Mouse (Mus musculus) heart, embryonic 11.5 days (tissue): ENCODE measurements around the gene Ap5z1. TPM values are rescaled to one million over a fixed set of nuclear protein-coding genes. Genes with fewer than 3 reads are reported as not detected.

Experiments
- ATAC-seq: fragments of 200-750 bp; cut with Nextera tagmentation; replicated peaks from 2 replicates; pipeline ENCODE4 v1.8.0; 2017; ENCODE audit warnings: moderate library complexity; ENCODE audit not compliant: insufficient number of reproducible peaks, low FRiP score, low TSS enrichment
- H3K27ac ChIP-seq: fragments of 300-500 bp; sonication (generic); 2 replicates; pipeline ENCODE4 v1.5.1; 2014; ENCODE audit warnings: mild to moderate bottlenecking, low read depth, low read length
- H3K27me3 ChIP-seq: fragments of 300-500 bp; sonication (generic); 2 replicates; pipeline ENCODE4 v1.6.1; 2014; ENCODE audit warnings: mild to moderate bottlenecking, low read length, mixed read lengths; ENCODE audit not compliant: control insufficient read depth, insufficient read depth
- H3K36me3 ChIP-seq: fragments of 300-500 bp; sonication (generic); 2 replicates; pipeline ENCODE4 v1.6.1; 2014; ENCODE audit warnings: mild to moderate bottlenecking, low read length, moderate library complexity, mixed read lengths; ENCODE audit not compliant: control insufficient read depth, insufficient read depth
- H3K4me1 ChIP-seq: fragments of 300-500 bp; sonication (generic); 2 replicates; pipeline ENCODE4 v1.6.1; 2014; ENCODE audit warnings: low read length; ENCODE audit not compliant: control insufficient read depth, insufficient read depth
- H3K4me2 ChIP-seq: fragments of 300-500 bp; sonication (generic); 2 replicates; pipeline ENCODE4 v1.6.1; 2014; ENCODE audit warnings: mild to moderate bottlenecking, moderate library complexity
- H3K4me3 ChIP-seq: fragments of 300-500 bp; sonication (generic); 2 replicates; pipeline ENCODE4 v1.5.1; 2014; ENCODE audit warnings: low read depth, low read length
- H3K9ac ChIP-seq: fragments of 300-500 bp; sonication (generic); 2 replicates; pipeline ENCODE4 v1.6.1; 2014; ENCODE audit warnings: mild to moderate bottlenecking, low read depth, low read length, moderate library complexity
- H3K9me3 ChIP-seq: fragments of 300-500 bp; sonication (generic); replicated peaks from 2 replicates; pipeline ENCODE4 v1.6.1; 2016; ENCODE audit warnings: low read length; ENCODE audit not compliant: control insufficient read depth
- WGBS: fragments of 180-500 bp; shearing (Covaris S2); extraction: QIAGEN DNeasy Blood & Tissue Kit; methylation state at CpG from one replicate; pipeline ENCODE4 v1.1.7; 2014; ENCODE audit not compliant: insufficient replicate concordance; 5-methylcytosine and 5-hydroxymethylcytosine counted together
- polyA plus RNA-seq: library from polyadenylated mRNA; unstranded; fragments of >200 nt; fragmentation: Nextera tagmentation; extraction: Ambion mirVana; gene quantifications from 2 replicates; pipeline ENCODE4 v1.2.1, GENCODE M21; 2014

The Ap5z1 gene
- polyA plus RNA-seq, 1 experiment from 2014 or later, result 6.4 TPM

GRCm38 (mm10) chr5:142524711-142525464, 61.1 kb downstream of the Ap5z1 start:
- Histone ChIP-seq H3K36me3 (no peaks in the 10 kb centered on the region), H3K27me3 (no peaks in the 10 kb centered on the region; the same call in 1 of the 2 replicates), H3K4me1 (peaks cover 12% of the 10 kb centered on the region), H3K9me3 (no peaks in the 10 kb centered on the region), H3K4me3 (no peak overlapping the region), H3K4me2 (no peak overlapping the region; the same call in 1 of the 2 replicates), H3K27ac (peak overlapping the region; percentile 47; the same call in 1 of the 2 replicates), H3K9ac (no peak overlapping the region)
- WGBS, result 40% methylated on average over 8 of the region's 8 CpGs
- no peak for ATAC-seq

Other genes with a start within 250 kb of the Ap5z1 start
- gene Foxk1, start 62.4 kb upstream of the Ap5z1 start, polyA plus RNA-seq, result 3.0 and 3.8 TPM in 2 replicates
- 0.37 and 0.39 TPM in 2 replicates for gene Papolb, start 66.1 kb downstream of the Ap5z1 start, polyA plus RNA-seq
- 7.5 and 10.0 TPM in 2 replicates for gene Radil, start 87.2 kb downstream of the Ap5z1 start, polyA plus RNA-seq
- gene Mmd2, start 144.9 kb downstream of the Ap5z1 start, polyA plus RNA-seq, result 0.13 and 0.29 TPM in 2 replicates
- gene Wipi2, start 163.8 kb downstream of the Ap5z1 start, polyA plus RNA-seq, result 28.3 and 38.3 TPM in 2 replicates
- 2.1 and 3.1 TPM in 2 replicates for gene Slc29a4, start 228.6 kb downstream of the Ap5z1 start, polyA plus RNA-seq